Mouse (Mus musculus): ENCODE measurements around the gene Hspb3.

DNA sequence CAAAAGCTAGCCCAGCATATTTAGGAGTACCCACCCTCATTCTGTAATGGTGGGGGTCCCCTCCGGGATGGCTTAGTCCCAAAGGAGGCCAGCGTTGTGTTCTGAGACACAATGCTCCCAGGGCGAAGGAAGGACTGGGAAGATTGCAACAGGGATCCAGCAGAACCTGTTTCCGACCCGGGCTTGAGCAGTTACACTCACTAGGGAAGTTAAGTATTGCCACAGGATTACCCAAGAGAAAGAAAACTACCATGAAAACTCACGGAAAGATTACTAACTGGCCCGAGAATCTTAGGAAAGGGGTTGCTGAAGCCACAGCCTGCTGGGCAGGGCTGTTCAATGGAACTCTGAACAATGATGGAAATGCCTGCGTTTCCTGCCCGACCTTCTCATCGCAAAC, 49.6 kb downstream of the Hspb3 start:
- TF ChIP-seq CTCF (IDR thresholded peaks at IDR 0.05; ENCODE audit: low read depth) (no peak), EP300 (IDR thresholded peaks at IDR 0.05; ENCODE audit: low read depth) (no peak)

Data from liver, embryonic 14.5 days (tissue).